Mouse (Mus musculus): ENCODE results near the gene Slc1a3.

The Slc1a3 gene

GRCm38 (mm10) chr15:8710146-8711006, at the start of gene Slc1a3:
Gene Slc1a3, minus strand, starts transcription at chr15:8710764.
- no peak for DNase-seq (ENCODE audit: low read depth)

- DNase-seq (ENCODE audit: low read depth): no peak
Observed at GRCm38 (mm10) chr15:8759026-8759425, 48.5 kb upstream of the Slc1a3 start.

DNA sequence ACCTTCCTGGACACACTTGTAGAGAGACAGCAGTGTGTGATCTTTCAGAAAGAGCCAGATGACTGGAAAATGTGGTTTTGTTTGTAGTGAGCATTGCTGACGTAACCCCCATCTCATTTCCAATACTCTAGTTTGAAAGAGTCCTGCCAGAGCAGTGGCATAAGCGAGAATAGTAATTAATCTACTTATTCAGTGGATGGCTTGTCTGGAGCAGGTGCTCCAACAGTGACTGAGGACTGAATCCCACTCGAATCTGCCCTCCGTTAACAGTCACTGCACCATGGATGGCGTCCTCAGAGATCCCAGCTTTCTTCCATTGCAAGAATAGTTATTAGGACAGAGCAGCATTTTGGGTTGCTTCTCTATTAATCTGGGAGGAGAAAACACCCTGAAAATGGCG, 45.9 kb upstream of the Slc1a3 start:
- DNase-seq (ENCODE audit: low read depth): no peak

DNA sequence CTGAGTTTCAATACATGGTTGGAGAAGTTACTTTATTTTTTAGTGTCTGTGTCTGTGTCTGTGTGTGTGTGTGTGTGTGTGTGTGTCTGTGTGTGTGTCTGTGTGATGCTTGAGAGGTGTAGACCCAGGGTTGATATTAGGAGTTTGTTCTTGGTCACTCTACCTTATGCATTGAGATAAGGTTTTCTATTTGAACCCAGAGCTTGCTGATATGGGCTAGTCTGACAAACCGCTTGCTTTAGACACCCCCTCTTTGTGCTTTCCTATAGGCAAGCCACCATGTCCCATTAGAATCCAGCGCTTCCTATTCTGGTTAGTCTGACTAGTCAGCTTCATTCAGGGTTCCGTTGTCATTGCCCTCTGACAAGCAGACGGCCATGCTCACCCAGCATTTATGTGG, 39.2 kb upstream of the Slc1a3 start:
- no peak for DNase-seq (ENCODE audit: low read depth)

DNA sequence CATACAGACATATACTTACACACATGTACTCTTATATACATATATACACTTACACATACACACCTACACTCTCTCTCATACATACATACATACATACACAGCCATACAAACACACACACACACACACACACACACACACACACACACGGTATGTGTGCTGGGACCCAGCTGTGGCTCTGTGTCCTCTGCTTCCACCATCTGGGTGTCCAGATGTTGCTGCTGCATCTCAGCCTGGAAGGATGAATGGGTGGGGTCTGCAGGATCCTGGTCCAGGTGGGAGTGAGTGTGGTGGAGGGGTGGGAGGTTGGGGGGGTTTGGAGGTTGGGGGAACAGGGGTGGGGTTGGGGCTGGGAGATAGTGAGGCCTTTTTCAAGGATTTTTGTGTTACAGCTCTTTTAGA, 38.2 kb upstream of the Slc1a3 start:
- DNase-seq (ENCODE audit: low read depth): no peak

GRCm38 (mm10) chr15:8741593-8741992, 31.0 kb upstream of the Slc1a3 start:
- no peak for DNase-seq (ENCODE audit: low read depth)

- no peak for DNase-seq (ENCODE audit: low read depth)
Observed at GRCm38 (mm10) chr15:8740724-8741123, 30.2 kb upstream of the Slc1a3 start.

- DNase-seq (ENCODE audit: low read depth): no peak
Observed at GRCm38 (mm10) chr15:8738156-8738555, 27.6 kb upstream of the Slc1a3 start.

- no peak for DNase-seq (ENCODE audit: low read depth)
Observed at GRCm38 (mm10) chr15:8734363-8734739, 23.8 kb upstream of the Slc1a3 start.

DNA sequence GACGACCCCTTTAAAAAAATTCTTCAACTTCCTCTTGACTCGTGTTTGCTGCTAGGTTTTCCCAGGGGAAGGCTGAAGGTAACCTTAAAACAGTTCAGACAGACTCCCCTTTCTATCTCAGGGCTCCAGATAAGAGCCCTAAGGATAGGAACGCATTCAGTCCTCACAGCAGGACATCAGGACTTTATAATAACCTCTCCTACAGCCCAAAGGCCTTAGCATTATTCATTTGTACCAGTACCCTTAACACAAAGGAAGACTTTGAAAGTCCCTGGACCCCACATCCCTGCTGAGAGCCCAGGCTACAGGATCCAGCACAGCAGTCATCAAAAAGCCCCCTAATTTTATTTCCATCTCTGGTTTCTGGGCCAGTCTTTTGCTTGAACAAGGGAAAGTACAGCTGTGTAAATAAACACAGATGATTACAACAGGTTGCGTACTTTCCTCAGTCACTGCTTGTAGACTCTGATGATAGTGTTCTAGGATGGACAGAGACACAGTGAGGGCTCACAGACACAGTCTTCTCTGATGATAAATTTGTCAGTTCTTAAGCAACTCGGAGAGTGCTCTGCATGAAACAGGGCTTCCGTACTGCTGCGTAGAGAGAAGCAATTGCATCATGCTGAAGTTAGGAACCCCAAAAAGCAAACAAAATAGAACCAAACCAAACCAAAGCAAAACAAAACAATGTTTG, 23.3 kb upstream of the Slc1a3 start:
- DNase-seq (ENCODE audit: low read depth): no peak

DNA sequence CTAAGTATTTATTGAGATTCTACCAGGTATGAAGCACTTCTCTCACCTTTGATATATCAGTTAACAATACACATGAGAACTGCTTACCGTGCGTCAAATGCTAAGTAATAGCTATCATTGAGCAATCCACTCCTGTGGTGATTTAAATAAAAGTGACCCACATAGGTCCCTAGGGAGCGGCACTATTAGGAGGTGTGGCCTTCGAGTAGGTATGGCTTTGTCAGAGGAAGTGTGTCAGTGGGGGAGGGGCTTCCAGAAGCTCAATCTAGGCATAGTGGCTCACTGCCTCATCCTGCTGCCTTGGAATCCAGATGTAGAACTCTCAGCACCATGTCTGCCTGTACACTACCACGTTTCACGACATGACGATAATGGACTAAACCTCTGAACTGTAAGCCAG, 18.3 kb upstream of the Slc1a3 start:
- DNase-seq (ENCODE audit: low read depth): no peak

- no peak for DNase-seq (ENCODE audit: low read depth)
Observed at GRCm38 (mm10) chr15:8722386-8723100, 12.0 kb upstream of the Slc1a3 start.

DNA sequence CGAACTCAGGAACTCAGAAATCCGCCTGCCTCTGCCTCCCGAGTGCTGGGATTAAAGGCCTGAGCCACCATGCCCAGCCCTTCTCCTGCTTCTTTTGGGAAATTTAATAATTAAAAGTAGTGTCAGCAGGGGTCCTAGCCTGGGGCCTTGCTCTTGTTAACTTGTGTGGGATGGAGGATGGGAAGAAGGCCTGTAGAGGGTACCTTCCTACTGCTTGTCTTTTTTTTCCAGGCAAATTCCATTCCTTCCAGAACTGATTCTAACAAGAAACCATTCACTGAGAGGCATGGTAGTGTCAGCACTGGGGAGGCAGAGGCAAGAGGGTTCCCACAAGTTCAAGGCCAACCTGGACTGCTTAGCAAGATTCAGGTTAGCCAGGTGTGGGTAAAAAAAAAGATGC, 11.2 kb upstream of the Slc1a3 start:
- no peak for DNase-seq (ENCODE audit: low read depth)

- no peak for DNase-seq (ENCODE audit: low read depth)
Observed at GRCm38 (mm10) chr15:8721005-8721404, 10.4 kb upstream of the Slc1a3 start.

- no peak for DNase-seq (ENCODE audit: low read depth)
Observed at GRCm38 (mm10) chr15:8718496-8718895, 7.9 kb upstream of the Slc1a3 start.

DNA sequence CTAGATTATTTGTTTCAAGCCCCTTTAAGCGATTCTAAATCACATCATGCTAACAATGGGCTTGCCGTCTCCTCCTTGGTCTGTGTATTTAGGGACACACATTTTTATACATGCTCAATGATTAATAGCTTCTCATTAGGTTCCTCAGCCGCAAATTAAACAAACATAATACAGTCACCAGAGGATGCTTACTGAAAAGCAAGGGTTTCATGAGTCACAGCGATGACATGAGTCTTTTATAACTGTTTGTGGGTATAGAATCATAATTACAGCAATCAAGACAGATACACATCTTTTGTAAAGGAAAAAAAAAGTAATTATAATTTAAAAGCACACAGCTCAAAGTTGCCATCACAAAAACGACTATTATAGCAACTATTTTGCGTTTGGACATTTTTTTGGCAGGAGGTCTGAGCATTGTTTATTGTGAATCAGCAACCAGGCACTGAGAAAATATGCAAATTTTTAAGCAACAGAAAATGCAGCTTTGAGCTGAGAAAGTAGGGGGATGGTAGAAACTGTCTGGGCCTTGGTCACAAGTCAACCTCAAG, 6.5 kb upstream of the Slc1a3 start:
- no peak for DNase-seq (ENCODE audit: low read depth)

- DNase-seq (ENCODE audit: low read depth): no peak
Observed at GRCm38 (mm10) chr15:8716330-8716964, 5.9 kb upstream of the Slc1a3 start.

DNA sequence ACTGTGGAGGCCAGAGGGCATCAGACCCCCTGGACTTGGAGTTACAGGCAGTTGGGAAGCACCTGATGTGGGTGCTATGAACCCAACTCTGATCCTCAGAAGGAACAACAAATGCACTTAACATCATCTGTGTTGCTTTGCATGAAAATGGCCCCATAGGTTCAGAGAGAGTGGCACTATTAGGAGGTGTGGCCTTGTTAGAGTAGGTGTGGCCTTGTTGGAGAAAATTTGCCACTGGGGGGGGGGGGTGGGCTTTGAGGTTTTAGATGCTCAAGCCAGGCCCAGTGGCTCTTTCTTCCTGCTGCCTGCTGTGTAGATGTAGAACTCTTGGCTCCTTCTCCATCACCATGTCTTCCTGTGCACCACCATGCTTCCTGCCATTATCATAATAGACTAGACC, 5.1 kb upstream of the Slc1a3 start:
- no peak for DNase-seq (ENCODE audit: low read depth)

DNA sequence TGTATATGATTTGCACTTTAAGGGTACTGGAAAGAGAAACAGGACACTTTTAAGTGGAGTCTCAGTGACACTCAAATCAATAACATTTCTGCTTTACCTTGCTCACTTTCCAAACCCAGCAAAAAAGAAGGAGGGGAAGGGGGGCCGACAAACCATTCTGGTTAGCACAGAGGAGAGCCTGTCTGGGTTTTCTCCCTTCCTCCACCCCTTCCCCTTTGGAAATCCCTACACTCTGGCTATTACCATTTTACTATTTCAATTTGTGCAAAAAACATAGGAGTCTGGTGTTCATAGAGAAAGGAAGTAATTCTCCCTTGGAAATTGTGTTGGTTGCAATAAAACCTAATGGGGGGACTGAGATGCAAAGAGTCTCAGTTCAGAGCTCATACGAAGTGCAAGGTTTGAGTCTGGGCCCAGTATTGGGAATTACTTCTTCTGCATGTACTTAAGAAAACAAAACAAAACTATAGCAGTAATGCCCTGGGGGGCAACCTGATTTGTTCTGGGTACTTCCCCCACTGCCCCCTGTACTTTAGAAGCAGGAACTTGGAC, 1.9 kb upstream of the Slc1a3 start:
- DNase-seq (ENCODE audit: low read depth): no peak

DNA sequence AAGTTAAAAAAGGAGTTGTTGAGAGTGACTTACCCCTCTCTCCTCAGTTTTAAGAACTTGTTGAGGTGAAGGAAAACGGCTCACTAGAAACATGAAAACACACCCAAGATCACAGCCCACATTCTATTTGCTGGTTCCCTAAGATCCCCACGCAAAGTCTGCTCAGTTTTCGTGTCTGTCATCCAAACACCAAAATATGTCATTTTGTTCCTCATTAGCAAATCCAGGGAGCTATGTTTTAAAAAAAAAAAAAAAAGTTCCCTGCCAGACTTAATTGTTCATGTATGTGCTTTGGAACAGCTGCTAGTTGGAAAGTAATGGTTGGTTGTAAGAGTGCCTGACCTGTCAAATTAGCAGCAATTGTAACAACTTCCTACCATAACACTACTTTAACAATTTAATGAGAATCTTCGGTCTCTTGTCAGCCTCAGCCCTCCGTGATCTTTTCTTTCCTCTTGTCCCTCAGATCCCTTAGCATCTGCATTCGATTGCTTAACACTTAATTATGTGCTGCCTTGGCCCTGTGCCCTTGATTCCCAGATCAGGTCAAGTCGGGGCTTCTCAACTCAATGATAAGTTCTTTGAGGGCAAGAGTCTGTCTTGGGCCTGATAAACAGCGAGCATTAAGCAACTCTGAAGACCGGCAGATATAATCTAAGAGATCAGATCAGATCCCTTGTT, 1.2 kb upstream of the Slc1a3 start:
- no peak for DNase-seq (ENCODE audit: low read depth)

DNA sequence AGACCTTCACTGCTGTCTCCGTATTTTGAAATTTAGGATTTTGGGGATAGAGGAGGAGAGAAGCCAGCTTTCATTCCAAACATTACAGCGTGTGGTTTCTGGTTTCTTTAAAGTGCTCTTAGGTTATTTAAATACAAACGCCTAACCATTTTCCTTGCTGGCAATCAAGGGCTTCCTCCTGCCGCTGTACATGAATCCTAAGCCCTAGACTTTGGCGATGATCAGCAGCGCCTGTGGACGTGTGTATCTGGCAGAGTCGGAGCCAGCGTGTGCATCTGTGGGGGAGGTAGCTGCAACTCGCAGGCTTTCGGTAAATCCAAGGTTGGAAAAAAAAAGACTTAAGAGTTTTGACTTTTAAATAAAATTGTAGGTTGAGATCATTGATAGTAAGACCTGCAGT, 986 bp downstream of the Slc1a3 start:
- no peak for DNase-seq (ENCODE audit: low read depth)
